Mouse (Mus musculus): ENCODE measurements around the gene Piezo1. TPM values are rescaled to one million over a fixed set of nuclear protein-coding genes. Genes with fewer than 3 reads are reported as not detected.

Gene Piezo1
- total and polyA plus RNA-seq, 3 experiments, result 21.1 to 59.7 (median 41.6) TPM

- H3K4me1 ChIP-seq (ENCODE audit: control insufficient read depth in 1 of 2, insufficient read depth in 2 of 2), result no peaks in the 10 kb centered on the region
- dilution Hi-C loops (cut with MboI; ENCODE audit: extremely low pct_ligation_motif_present, extremely low pct_unique_long_range_greater_than_20kb, low sequenced_read_pairs) (no loop called here), in situ Hi-C loops (cut with MboI; ENCODE audit: low pct_ligation_motif_present, low pct_unique_long_range_greater_than_20kb, low sequenced_read_pairs) (no loop called here)
- H3K9ac ChIP-seq (ENCODE audit: insufficient read depth, low read depth), result no peak overlapping the region
- H3K79me2 ChIP-seq (replicated peaks; ENCODE audit: control insufficient read depth, extremely low read depth, insufficient read depth, poor library complexity, severe bottlenecking), result no peaks in the 10 kb centered on the region
- H3K4me3 ChIP-seq (replicated peaks in 1 of 3; ENCODE audit: low read depth in 2 of 3, low read length in 2 of 3, poor library complexity in 1 of 3), result no peak overlapping the region
- TF ChIP-seq CHD1 (IDR thresholded peaks at IDR 0.05; ENCODE audit: low read depth, low read length) (no peak), TCF12 (IDR thresholded peaks at IDR 0.05; ENCODE audit: low read depth, low read length) (no peak), NRF1 (IDR thresholded peaks at IDR 0.05; ENCODE audit: low read depth, low read length) (no peak), GABPA (IDR thresholded peaks at IDR 0.05; ENCODE audit: insufficient replicate concordance, low read depth, low read length) (no peak), RCOR1 (conservative IDR thresholded peaks at IDR 0.05; ENCODE audit: low read depth, low read length) (no peak), JUN (IDR thresholded peaks at IDR 0.05; ENCODE audit: insufficient read depth, low read depth, low read length) (no peak), SMC3 (IDR thresholded peaks at IDR 0.05; ENCODE audit: low read depth, low read length) (no peak), BHLHE40 (IDR thresholded peaks at IDR 0.05; ENCODE audit: low read depth, low read length) (no peak), UBTF (IDR thresholded peaks at IDR 0.05; ENCODE audit: low read depth, low read length) (no peak), RAD21 (IDR thresholded peaks at IDR 0.05; ENCODE audit: low read depth, low read length) (no peak), MAX (IDR thresholded peaks at IDR 0.05; ENCODE audit: low read length) (no peak), MAZ (IDR thresholded peaks at IDR 0.05; ENCODE audit: low read depth, low read length) (no peak), EP300 (IDR thresholded peaks at IDR 0.05; ENCODE audit: low read length) (no peak), TBP (conservative IDR thresholded peaks at IDR 0.05; ENCODE audit: low read depth, low read length) (no peak), ZKSCAN1 (IDR thresholded peaks at IDR 0.05; ENCODE audit: borderline replicate concordance, low read depth, low read length) (no peak), IRF4 (IDR thresholded peaks at IDR 0.05; ENCODE audit: low read depth, low read length) (no peak), NELFE (IDR thresholded peaks at IDR 0.05; ENCODE audit: low read depth, low read length) (no peak), ZNF384 (IDR thresholded peaks at IDR 0.05; ENCODE audit: low read depth, low read length) (no peak), USF2 (conservative IDR thresholded peaks at IDR 0.05; ENCODE audit: low read depth, low read length) (no peak)
- DNase-seq (ENCODE audit: extremely low read depth), result no peak
- no peak overlapping the region for H3K27ac ChIP-seq (ENCODE audit: insufficient read depth, low read depth)
- H3K27me3 ChIP-seq (replicated peaks), result no peaks in the 10 kb centered on the region
- H3K36me3 ChIP-seq (replicated peaks in 1 of 2; ENCODE audit: control insufficient read depth in 1 of 2, insufficient read depth in 1 of 2, low read length in 1 of 2), result peaks cover 24 to 84% of the 10 kb centered on the region in 2 experiments
- no peak overlapping the region for H3K4me2 ChIP-seq (ENCODE audit: insufficient read depth, low read depth, poor library complexity, severe bottlenecking)
- no peaks in the 10 kb centered on the region for H3K9me3 ChIP-seq (replicated peaks; ENCODE audit: low read length)
Measured at GRCm38 (mm10) chr8:122586749-122587148, 35.6 kb upstream of the Piezo1 start.

- DNase-seq (ENCODE audit: extremely low read depth), result no peak
- dilution Hi-C loops (cut with MboI; ENCODE audit: extremely low pct_ligation_motif_present, extremely low pct_unique_long_range_greater_than_20kb, low sequenced_read_pairs), result no loop called here
- Histone ChIP-seq H3K27ac (ENCODE audit: insufficient read depth, low read depth) (no peak overlapping the region), H3K36me3 (replicated peaks in 1 of 2; ENCODE audit: control insufficient read depth in 1 of 2, insufficient read depth in 1 of 2, low read length in 1 of 2) (peaks cover 22 to 80% of the 10 kb centered on the region in 2 experiments), H3K4me3 (replicated peaks in 1 of 3; ENCODE audit: low read depth in 2 of 3, low read length in 2 of 3, poor library complexity in 1 of 3) (no peak overlapping the region), H3K79me2 (replicated peaks; ENCODE audit: control insufficient read depth, extremely low read depth, insufficient read depth, poor library complexity, severe bottlenecking) (no peaks in the 10 kb centered on the region), H3K4me1 (ENCODE audit: control insufficient read depth in 1 of 2, insufficient read depth in 2 of 2) (no peaks in the 10 kb centered on the region), H3K27me3 (replicated peaks) (no peaks in the 10 kb centered on the region), H3K9ac (ENCODE audit: insufficient read depth, low read depth) (no peak overlapping the region), H3K9me3 (replicated peaks; ENCODE audit: low read length) (no peaks in the 10 kb centered on the region), H3K4me2 (ENCODE audit: insufficient read depth, low read depth, poor library complexity, severe bottlenecking) (no peak overlapping the region)
- TF ChIP-seq SMC3 (IDR thresholded peaks at IDR 0.05; ENCODE audit: low read depth, low read length) (no peak), PAX5 (IDR thresholded peaks at IDR 0.05; ENCODE audit: low read length) (no peak), IRF4 (IDR thresholded peaks at IDR 0.05; ENCODE audit: low read depth, low read length) (no peak)
- in situ Hi-C loops (cut with MboI; ENCODE audit: low pct_ligation_motif_present, low pct_unique_long_range_greater_than_20kb, low sequenced_read_pairs), result no loop called here
Measured at GRCm38 (mm10) chr8:122586171-122586570, 35.0 kb upstream of the Piezo1 start.
